Mouse (Mus musculus) left cerebral cortex, adult 18-20 months (tissue): ENCODE results near the gene Gm13023. TPM values are rescaled to one million over a fixed set of nuclear protein-coding genes. Genes with fewer than 3 reads are reported as not detected.
"Not testable (repeated sequence)": the region's sequence is repeated elsewhere in the genome, so short reads cannot be mapped to it uniquely, and the experiment has no call there.

Experiments used
- DNase-seq, 2 experiments: peaks; one replicate each; pipeline ENCODE4 v3.0.0; 2021 to 2022; ENCODE audit warnings: low spot score in 2 of 2, mixed read lengths in 1 of 2
- long read RNA-seq, 2 experiments: library from polyadenylated mRNA; stranded (forward); transcript quantifications; one replicate each; pipeline ENCODE4 v2.0.0; 2021
- total RNA-seq, 2 experiments: library from RNA; stranded (reverse); gene quantifications; 2 replicates each; pipeline ENCODE4 v1.2.3; 2021

The Gm13023 gene
- not detected for total RNA-seq
- long read RNA-seq, experiment 1, result 0 reads
- long read RNA-seq, experiment 2, result 0 reads

DNA sequence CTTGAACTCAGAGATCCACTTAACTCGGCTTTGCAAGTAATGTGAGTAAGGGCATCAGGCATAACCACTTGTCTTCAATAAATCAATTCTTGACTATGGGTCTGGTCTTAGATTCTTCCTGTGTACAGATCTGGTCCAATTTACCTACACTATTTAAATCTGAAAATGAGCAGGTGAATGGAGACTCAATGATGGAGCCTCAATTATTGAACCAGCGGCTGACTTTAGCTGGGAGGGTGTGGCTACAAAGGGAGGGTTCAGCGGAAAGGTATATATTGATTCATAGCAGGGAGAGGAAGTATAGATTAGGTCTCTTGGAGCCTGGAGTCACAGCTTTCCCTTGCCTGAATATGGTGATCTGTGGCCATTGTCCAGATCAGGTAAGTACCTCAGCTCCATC, at the start of gene Gm13023:
TSS of gene Gm13023 (plus strand) at position 301 of the 400 bp plus-strand sequence.
- DNase-seq, result not testable (repeated sequence)

- DNase-seq, result no peak
Observed at GRCm38 (mm10) chr4:143815993-143816392, 26.8 kb downstream of the Gm13023 start, which contains the start of gene Gm13084. Gm13084 (minus strand) TSS chr4:143816093.

Other genes starting within 250 kb of the Gm13023 start
- not detected for gene BC080695, start 237.7 kb upstream of the Gm13023 start, total RNA-seq
- not detected for gene Gm13057, start 237.6 kb upstream of the Gm13023 start, total RNA-seq
- not detected for gene Gm13083, start 174.3 kb upstream of the Gm13023 start, total RNA-seq
- not detected for gene Gm13088, start 132.1 kb upstream of the Gm13023 start, total RNA-seq
- not detected for gene Gm13089, start 86.6 kb upstream of the Gm13023 start, total RNA-seq
- not detected for gene Gm13078, start 69.9 kb upstream of the Gm13023 start, total RNA-seq
- gene Gm13084, start 26.7 kb downstream of the Gm13023 start, total RNA-seq, result not detected
- gene Gm13103, start 57.1 kb downstream of the Gm13023 start, total RNA-seq, result not detected
- not detected for gene Pramef6, start 111.0 kb downstream of the Gm13023 start, total RNA-seq
- gene Pramef25, start 161.7 kb downstream of the Gm13023 start, total RNA-seq, result not detected
- not detected for gene Gm13101, start 177.6 kb downstream of the Gm13023 start, total RNA-seq
- gene Pramef17, start 205.0 kb downstream of the Gm13023 start, total RNA-seq, result not detected